Mouse (Mus musculus) C2C12 (cell line): ENCODE data around the gene Olfr1033.
"Not testable (repeated sequence)": the region's sequence is repeated elsewhere in the genome, so short reads cannot be mapped to it uniquely, and the experiment has no call there.

Source experiments
- CEBPB ChIP-seq: IDR thresholded peaks from one replicate; pipeline ENCODE4 v1.6.1; 2011; ENCODE audit warnings: low read depth, mild to moderate bottlenecking, control low read depth, moderate library complexity
- CTCF ChIP-seq: IDR thresholded peaks from one replicate; pipeline ENCODE4 v1.5.1; 2011; ENCODE audit not compliant: control insufficient read depth, insufficient read depth, insufficient read length
- MAX ChIP-seq: IDR thresholded peaks from one replicate; pipeline ENCODE4 v1.6.1; 2011; ENCODE audit warnings: mild to moderate bottlenecking, control low read depth
- USF1 ChIP-seq: IDR thresholded peaks from one replicate; pipeline ENCODE4 v1.6.1; 2011; ENCODE audit warnings: low read depth, mild to moderate bottlenecking, control low read depth, moderate library complexity

GRCm38 (mm10) chr2:86020406-86020805 lies at the start of gene Olfr1033:
- TF ChIP-seq CTCF, MAX, CEBPB, USF1: not testable (repeated sequence)
